Mouse (Mus musculus): ENCODE measurements around the gene Zbtb20.
"Not testable (repeated sequence)": the region's sequence is repeated elsewhere in the genome, so short reads cannot be mapped to it uniquely, and the experiment has no call there.

Zbtb20 gene

GRCm38 (mm10) chr16:42910716-42911115 lies 35.0 kb downstream of the Zbtb20 start:
- DNase-seq = no peak

GRCm38 (mm10) chr16:42911326-42911725 lies 35.6 kb downstream of the Zbtb20 start:
- no peak for DNase-seq

- no peak for DNase-seq
Measured at GRCm38 (mm10) chr16:42911815-42912214, 36.1 kb downstream of the Zbtb20 start.

- DNase-seq = no peak
Measured at GRCm38 (mm10) chr16:42913291-42913690, 37.6 kb downstream of the Zbtb20 start.

GRCm38 (mm10) chr16:42914457-42915085 lies 38.9 kb downstream of the Zbtb20 start:
- DNase-seq = peak; percentile 61 to 64

GRCm38 (mm10) chr16:42919992-42920760 lies 44.5 kb downstream of the Zbtb20 start:
- DNase-seq = no peak

GRCm38 (mm10) chr16:42921436-42921835 lies 45.8 kb downstream of the Zbtb20 start:
- DNase-seq = no peak

- no peak for DNase-seq
Measured at GRCm38 (mm10) chr16:42938211-42938610, 62.5 kb downstream of the Zbtb20 start.

GRCm38 (mm10) chr16:42947016-42947415 lies 71.3 kb downstream of the Zbtb20 start:
- no peak for DNase-seq

- not testable (repeated sequence) for DNase-seq
Measured at GRCm38 (mm10) chr16:42955401-42955800, 79.7 kb downstream of the Zbtb20 start.

GRCm38 (mm10) chr16:42972872-42973271 lies 97.2 kb downstream of the Zbtb20 start:
- no peak for DNase-seq

- no peak for DNase-seq
Measured at GRCm38 (mm10) chr16:42998896-42999295, 123.2 kb downstream of the Zbtb20 start.

- DNase-seq = no peak
Measured at GRCm38 (mm10) chr16:43026351-43026750, 150.7 kb downstream of the Zbtb20 start.

- DNase-seq = no peak
Measured at GRCm38 (mm10) chr16:43029243-43029642, 153.6 kb downstream of the Zbtb20 start.

GRCm38 (mm10) chr16:43035709-43036108 lies 160.0 kb downstream of the Zbtb20 start:
- no peak for DNase-seq

GRCm38 (mm10) chr16:43036510-43036909 lies 160.8 kb downstream of the Zbtb20 start:
- DNase-seq = no peak

- no peak for DNase-seq
Measured at GRCm38 (mm10) chr16:43037320-43037719, 161.6 kb downstream of the Zbtb20 start.

GRCm38 (mm10) chr16:43045611-43046010 lies 169.9 kb downstream of the Zbtb20 start:
- DNase-seq = no peak

- no peak for DNase-seq
Measured at GRCm38 (mm10) chr16:43046686-43047085, 171.0 kb downstream of the Zbtb20 start.

GRCm38 (mm10) chr16:43069666-43070295 lies 194.1 kb downstream of the Zbtb20 start:
- no peak for DNase-seq

GRCm38 (mm10) chr16:43071875-43072274 lies 196.2 kb downstream of the Zbtb20 start:
- DNase-seq = no peak

GRCm38 (mm10) chr16:43072818-43073594 lies 197.3 kb downstream of the Zbtb20 start:
- no peak for DNase-seq

- DNase-seq = no peak
Measured at GRCm38 (mm10) chr16:43080403-43080802, 204.7 kb downstream of the Zbtb20 start.

All from B cell, adult 2 months (primary cell).